ENCODE assay signal across 8 mouse cellular contexts in the genomic region with DNA sequence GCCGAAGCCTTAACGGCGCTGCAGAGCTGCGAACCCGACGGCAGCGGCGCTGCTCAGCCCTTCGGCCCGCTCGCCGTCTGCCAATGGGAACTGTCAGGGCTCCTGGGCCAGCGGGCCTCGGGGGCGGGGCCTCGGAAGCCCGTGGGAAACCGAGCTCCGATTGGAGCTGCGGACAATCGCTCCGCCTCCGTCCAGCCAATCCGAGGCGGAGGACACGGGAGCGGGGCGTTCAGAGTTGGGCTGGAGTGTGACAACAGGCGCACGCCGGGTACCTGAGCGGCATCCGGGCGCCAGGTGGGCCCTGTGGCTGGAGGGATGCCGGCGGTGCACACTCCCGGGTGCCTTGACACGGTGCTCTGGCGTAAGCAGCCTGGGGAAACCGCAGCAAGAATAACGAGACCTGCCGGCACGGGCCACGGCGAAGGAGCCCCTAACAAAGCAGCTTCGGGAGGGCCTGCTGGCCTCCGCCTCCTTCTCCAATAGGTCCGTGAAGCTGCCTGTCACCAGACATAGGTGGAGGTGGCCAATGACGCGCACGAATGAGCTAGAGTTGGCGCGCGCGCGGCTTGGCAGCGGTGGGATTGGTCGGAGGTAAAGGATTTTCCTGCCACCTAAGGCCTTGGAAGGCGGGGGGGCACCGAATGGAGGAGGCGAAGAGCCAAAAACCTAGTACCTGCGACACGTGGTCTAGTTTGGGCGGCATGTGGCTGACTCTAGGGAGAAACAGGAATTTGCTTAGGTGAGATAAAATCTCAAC. TPM values are rescaled to one million over a fixed set of nuclear protein-coding genes. Genes with fewer than 3 reads are reported as not detected.
DNase-seq lines count a peak whose midpoint lies in the region; ATAC-seq and TF ChIP-seq lines count a peak whose summit lies in the region.

A gene (minus strand): TSS at position 10 of the 757 bp plus-strand sequence.

- DNase-seq in brain, embryonic 14.5 days (ENCODE audit: low read depth), result peak; percentile 99
- peak; percentile 99 for DNase-seq in heart, embryonic 10.5 days (ENCODE audit: low spot score)
- DNase-seq in limb, embryonic 14.5 days (ENCODE audit: low spot score), result peak; percentile 98
- DNase-seq in spleen, adult 2 months (ENCODE audit: low read depth in 1 of 2, low spot score in 2 of 2), result peak; percentile 91 to 93

- H3K79me3 ChIP-seq in C2C12 (ENCODE audit: low read depth), result no peaks in the 10 kb centered on the region

- peak within 1 kb of the TSS; percentile 48 for H3K4me3 ChIP-seq in C2C12 (ENCODE audit: insufficient read depth, poor library complexity, severe bottlenecking)
- H3K4me3 ChIP-seq in heart, embryonic 10.5 days, result peak within 1 kb of the TSS; percentile 67
- H3K4me3 ChIP-seq in kidney, embryonic 14.5 days (ENCODE audit: low read length), result peak within 1 kb of the TSS; percentile 69
- peak within 1 kb of the TSS; percentile 72 for H3K4me3 ChIP-seq in limb, embryonic 14.5 days (replicated peaks; ENCODE audit: low read length)
- H3K4me3 ChIP-seq in midbrain, embryonic 16.5 days (ENCODE audit: low read depth, low read length), result peak within 1 kb of the TSS; percentile 71
- peak within 1 kb of the TSS; percentile 70 for H3K4me3 ChIP-seq in spleen, adult 2 months (ENCODE audit: extremely low read depth, insufficient read depth, insufficient read length)

- WGBS in heart, embryonic 10.5 days, result under 1% methylated on average over 64 of the region's 64 CpGs
- under 1% methylated on average over 64 of the region's 64 CpGs for WGBS in kidney, embryonic 14.5 days
- under 1% methylated on average over 61 of the region's 64 CpGs for WGBS in limb, embryonic 14.5 days
- WGBS in midbrain, embryonic 16.5 days, result under 1% methylated on average over 64 of the region's 64 CpGs
- under 1% methylated on average over 64 of the region's 64 CpGs for WGBS in spleen, adult 2 months

- H3K4me2 ChIP-seq in kidney, embryonic 14.5 days (replicated peaks; ENCODE audit: low read depth, low read length), result peak within 1 kb of the TSS; percentile 95
- peak within 1 kb of the TSS; percentile 98 for H3K4me2 ChIP-seq in limb, embryonic 14.5 days (replicated peaks; ENCODE audit: low read depth, low read length, severe bottlenecking)
- H3K4me2 ChIP-seq in midbrain, embryonic 16.5 days (ENCODE audit: low read length), result peak within 1 kb of the TSS; percentile 88

- no peaks in the 10 kb centered on the region for H3K27me3 ChIP-seq in C2C12 (ENCODE audit: control insufficient read depth, insufficient read depth, insufficient read length)
- no peaks in the 10 kb centered on the region for H3K27me3 ChIP-seq in heart, embryonic 10.5 days (ENCODE audit: insufficient read depth, poor library complexity, severe bottlenecking)
- no peaks in the 10 kb centered on the region for H3K27me3 ChIP-seq in kidney, embryonic 14.5 days (ENCODE audit: control insufficient read depth, insufficient read depth, low read length)
- no peaks in the 10 kb centered on the region for H3K27me3 ChIP-seq in limb, embryonic 14.5 days (ENCODE audit: control insufficient read depth, insufficient read depth, low read length)
- H3K27me3 ChIP-seq in midbrain, embryonic 16.5 days (ENCODE audit: control insufficient read depth, insufficient read depth, low read depth, low read length), result no peaks in the 10 kb centered on the region
- peaks cover 9% of the 10 kb centered on the region for H3K27me3 ChIP-seq in spleen, adult 2 months (ENCODE audit: control insufficient read depth, insufficient read depth, low read length)

- no peaks in the 10 kb centered on the region for H3K9me3 ChIP-seq in heart, embryonic 10.5 days
- no peaks in the 10 kb centered on the region for H3K9me3 ChIP-seq in kidney, embryonic 14.5 days (ENCODE audit: control insufficient read depth, low read length)
- H3K9me3 ChIP-seq in limb, embryonic 14.5 days (ENCODE audit: control insufficient read depth, low read length), result no peaks in the 10 kb centered on the region
- no peaks in the 10 kb centered on the region for H3K9me3 ChIP-seq in midbrain, embryonic 16.5 days (replicated peaks; ENCODE audit: control insufficient read depth, low read length, poor library complexity, severe bottlenecking)

- H3K36me3 ChIP-seq in C2C12 (ENCODE audit: control insufficient read depth, insufficient read depth), result no peaks in the 10 kb centered on the region
- no peaks in the 10 kb centered on the region for H3K36me3 ChIP-seq in heart, embryonic 10.5 days
- no peaks in the 10 kb centered on the region for H3K36me3 ChIP-seq in kidney, embryonic 14.5 days (ENCODE audit: control insufficient read depth, insufficient read depth, low read length)
- H3K36me3 ChIP-seq in limb, embryonic 14.5 days (ENCODE audit: control insufficient read depth, insufficient read depth, low read length), result no peaks in the 10 kb centered on the region
- no peaks in the 10 kb centered on the region for H3K36me3 ChIP-seq in midbrain, embryonic 16.5 days (ENCODE audit: control insufficient read depth, insufficient read depth, low read length)
- H3K36me3 ChIP-seq in spleen, adult 2 months (ENCODE audit: control insufficient read depth, insufficient read depth, low read length), result no peaks in the 10 kb centered on the region

- TF ChIP-seq CTCF in C2C12 (IDR thresholded peaks at IDR 0.05; ENCODE audit: control insufficient read depth, insufficient read depth, insufficient read length), result peak; percentile 73
- TF ChIP-seq CTCF in brain, embryonic 14.5 days (IDR thresholded peaks at IDR 0.05; ENCODE audit: borderline replicate concordance, extremely low read depth, insufficient read depth, insufficient read length), result peak; percentile 38; the same call in 1 of the 2 replicates
- TF ChIP-seq CTCF in spleen, adult 2 months (IDR thresholded peaks at IDR 0.05; ENCODE audit: extremely low read depth, insufficient read depth, insufficient read length, insufficient replicate concordance), result peak; percentile 12; the same call in 1 of the 2 replicates

- peak within 1 kb of the TSS; percentile 90 for H3ac ChIP-seq in C2C12 (ENCODE audit: control insufficient read depth, insufficient read length, low read depth)

- TF ChIP-seq POLR2A in brain, embryonic 14.5 days (IDR thresholded peaks at IDR 0.05; ENCODE audit: borderline replicate concordance, extremely low read depth, insufficient read depth, insufficient read length, poor library complexity, severe bottlenecking), result peak; percentile 94
- peak; percentile 82; the same call in 1 of the 2 replicates for TF ChIP-seq POLR2A in limb, embryonic 14.5 days (IDR thresholded peaks at IDR 0.05; ENCODE audit: borderline replicate concordance, extremely low read depth, insufficient read depth, insufficient read length)
- TF ChIP-seq POLR2A in spleen, adult 2 months (IDR thresholded peaks at IDR 0.05; ENCODE audit: low read depth, low read length), result no peak

- peaks cover 33% of the 10 kb centered on the region for H3K4me1 ChIP-seq in heart, embryonic 10.5 days
- H3K4me1 ChIP-seq in kidney, embryonic 14.5 days (ENCODE audit: control insufficient read depth, insufficient read depth, low read length), result peaks cover 19% of the 10 kb centered on the region
- peaks cover 15% of the 10 kb centered on the region for H3K4me1 ChIP-seq in limb, embryonic 14.5 days (ENCODE audit: control insufficient read depth, insufficient read depth, low read length)
- peaks cover 28% of the 10 kb centered on the region for H3K4me1 ChIP-seq in midbrain, embryonic 16.5 days (ENCODE audit: control insufficient read depth, insufficient read depth, low read length)
- H3K4me1 ChIP-seq in spleen, adult 2 months (ENCODE audit: control insufficient read depth, insufficient read depth, insufficient read length), result peaks cover 5% of the 10 kb centered on the region

- H3K9ac ChIP-seq in kidney, embryonic 14.5 days (ENCODE audit: low read depth, low read length), result peak within 1 kb of the TSS; percentile 76
- H3K9ac ChIP-seq in limb, embryonic 14.5 days (ENCODE audit: low read depth, low read length, severe bottlenecking), result peak within 1 kb of the TSS; percentile 66
- peak within 1 kb of the TSS; percentile 73 for H3K9ac ChIP-seq in midbrain, embryonic 16.5 days (ENCODE audit: low read depth, low read length)

- H3K79me2 ChIP-seq in C2C12 (ENCODE audit: control insufficient read depth, insufficient read depth), result no peaks in the 10 kb centered on the region

- ATAC-seq in erythroblast, adult 5-6 weeks (replicated peaks; ENCODE audit: low FRiP score, poor library complexity, severe bottlenecking), result peak; percentile 94
- peak; percentile 96 for ATAC-seq in kidney, embryonic 14.5 days (ENCODE audit: low FRiP score, low TSS enrichment)
- ATAC-seq in limb, embryonic 14.5 days (ENCODE audit: low FRiP score, low read depth), result peak; percentile 98
- ATAC-seq in midbrain, embryonic 16.5 days, result peak; percentile 97

- H3K27ac ChIP-seq in heart, embryonic 10.5 days, result peak within 1 kb of the TSS; percentile 95
- peak within 1 kb of the TSS; percentile 87 for H3K27ac ChIP-seq in kidney, embryonic 14.5 days (ENCODE audit: low read depth, low read length)
- H3K27ac ChIP-seq in limb, embryonic 14.5 days (replicated peaks; ENCODE audit: low read depth, low read length), result peak within 1 kb of the TSS; percentile 91
- H3K27ac ChIP-seq in midbrain, embryonic 16.5 days (ENCODE audit: low read length), result peak within 1 kb of the TSS; percentile 92
- no peak within 1 kb of the TSS for H3K27ac ChIP-seq in spleen, adult 2 months (ENCODE audit: insufficient read depth, low read length)

TF ChIP-seq in C2C12, 6 proteins besides CTCF, POLR2A, EP300 and RAD21:
- TF ChIP-seq MAX (IDR thresholded peaks at IDR 0.05) (no peak), USF1 (IDR thresholded peaks at IDR 0.05; ENCODE audit: low read depth) (peak; percentile 64)

RNA-seq across cellular contexts. Expression of the gene that starts here (rescaled TPM):
- polyA plus RNA-seq in C2C12 (2012; fragmentation: generic; extraction: Trizol), result 6.9 TPM
- polyA plus RNA-seq in brain, embryonic 14.5 days (2012; rRNA removed), result 6.4 and 19.3 TPM in 2 replicates
- 29.0 and 29.7 TPM in 2 replicates for total RNA-seq in erythroblast, adult 5-6 weeks (2015; ENCODE audit: low replicate concordance)
- 14.4 and 15.7 TPM in 2 replicates for total RNA-seq in erythroblast, adult 5-6 weeks (2017; ENCODE audit: low replicate concordance)
- polyA plus RNA-seq in heart, embryonic 10.5 days (2016; fragmentation: Nextera tagmentation; extraction: Ambion mirVana), result 13.3 and 16.4 TPM in 2 replicates
- 24.5 and 28.4 TPM in 2 replicates for polyA plus RNA-seq in kidney, embryonic 14.5 days (2014; fragmentation: Nextera tagmentation; extraction: Ambion mirVana)
- polyA plus RNA-seq in limb, embryonic 14.5 days (2012; rRNA removed), result 19.1 and 22.4 TPM in 2 replicates
- 54.9 and 57.2 TPM in 2 replicates for polyA plus RNA-seq in limb, embryonic 14.5 days (2014; fragmentation: Nextera tagmentation; extraction: Ambion mirVana)
- polyA plus RNA-seq in midbrain, embryonic 16.5 days (2015; fragmentation: Nextera tagmentation; extraction: Ambion mirVana), result 23.5 and 30.5 TPM in 2 replicates
- polyA plus RNA-seq in spleen, adult 2 months (2012; rRNA removed), result 4.1 and 4.3 TPM in 2 replicates

Comparison
In these comparisons a context has a peak if more than half of its experiments do, and no peak if none do; other contexts are left out.
1. CTCF ChIP-seq: peak in every context shown above with its lines; median percentile 73 in C2C12; 38 in brain, embryonic 14.5 days; 12 in spleen, adult 2 months.